Mouse (Mus musculus): ENCODE results near the gene Olfr1297.

Olfr1297 gene

GRCm38 (mm10) chr2:111626397-111626796 lies at the start of gene Olfr1297:
Olfr1297 (minus strand) TSS chr2:111626497.
- no peak for DNase-seq

- no peak for DNase-seq
These were observed 34.8 kb upstream of the Olfr1297 start, which contains the start of gene Olfr1299 for GRCm38 (mm10) chr2:111661119-111661518. Olfr1299 (plus strand) TSS chr2:111661419.

- no peak for DNase-seq
These were observed 22.8 kb upstream of the Olfr1297 start, which contains the start of gene Olfr1298 for GRCm38 (mm10) chr2:111649101-111649500. Olfr1298 (minus strand) TSS chr2:111649201.

GRCm38 (mm10) chr2:111569581-111569980 lies 56.7 kb downstream of the Olfr1297 start, which contains the start of gene Olfr1295:
Olfr1295 (minus strand) TSS chr2:111569681.
- no peak for DNase-seq

Data from lung, postnatal 14 days (tissue).